Mouse (Mus musculus) thymus, postnatal 10 days (tissue): ENCODE data around the gene Man1c1.

Source experiments
- DNase-seq, 2 experiments: peaks; one replicate each; pipeline ENCODE4 v3.0.0; 2021; ENCODE audit warnings: low spot score in 2 of 2

The Man1c1 gene

DNA sequence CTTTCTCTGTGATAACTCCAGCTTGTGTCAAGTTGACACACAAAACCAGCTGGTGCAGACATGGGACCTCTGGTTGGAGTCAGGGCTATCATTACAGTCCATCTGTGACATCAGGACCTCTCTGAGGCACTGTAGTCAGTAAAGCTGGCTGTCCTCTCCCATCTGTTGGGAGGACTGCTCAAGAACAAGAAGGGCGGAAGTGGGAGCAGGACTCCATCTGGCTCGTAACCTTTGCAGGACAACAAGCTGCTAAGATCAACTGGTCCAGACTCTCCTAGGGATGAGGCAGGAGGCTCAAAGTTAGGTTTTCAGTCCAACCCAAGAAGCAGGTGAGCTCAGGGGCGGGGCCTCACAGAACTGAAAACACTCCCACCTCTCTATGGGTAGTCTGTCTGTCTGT is 29.1 kb downstream of the Man1c1 start:
- no peak for DNase-seq

DNA sequence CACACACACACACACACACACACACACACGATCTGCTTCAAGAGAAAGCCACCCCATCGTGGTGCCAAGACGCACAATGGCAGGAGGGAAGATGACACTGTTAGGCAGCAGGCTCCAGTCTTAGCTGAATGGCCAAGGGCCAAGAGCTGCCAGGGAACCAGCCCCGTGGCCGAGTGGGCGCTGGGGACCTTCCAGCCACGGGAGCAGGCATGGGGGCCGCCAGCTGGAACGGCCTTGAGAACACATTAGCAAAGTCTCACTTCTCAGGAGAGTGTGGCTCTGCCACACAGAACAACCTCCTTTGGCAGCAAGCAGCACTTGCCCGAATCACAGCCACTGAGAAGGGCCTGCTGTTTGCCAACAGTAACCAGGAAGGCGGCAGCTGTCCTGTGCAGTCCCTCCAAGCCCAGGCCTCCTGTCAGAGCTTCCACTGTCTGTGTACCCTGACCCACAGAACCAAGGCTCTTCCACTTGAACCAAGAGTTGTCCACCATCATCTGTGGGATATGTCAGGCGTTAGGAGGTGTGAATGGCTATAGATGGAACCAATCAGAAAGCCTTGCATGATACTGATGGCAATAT is 30.1 kb downstream of the Man1c1 start:
- DNase-seq, result no peak

DNA sequence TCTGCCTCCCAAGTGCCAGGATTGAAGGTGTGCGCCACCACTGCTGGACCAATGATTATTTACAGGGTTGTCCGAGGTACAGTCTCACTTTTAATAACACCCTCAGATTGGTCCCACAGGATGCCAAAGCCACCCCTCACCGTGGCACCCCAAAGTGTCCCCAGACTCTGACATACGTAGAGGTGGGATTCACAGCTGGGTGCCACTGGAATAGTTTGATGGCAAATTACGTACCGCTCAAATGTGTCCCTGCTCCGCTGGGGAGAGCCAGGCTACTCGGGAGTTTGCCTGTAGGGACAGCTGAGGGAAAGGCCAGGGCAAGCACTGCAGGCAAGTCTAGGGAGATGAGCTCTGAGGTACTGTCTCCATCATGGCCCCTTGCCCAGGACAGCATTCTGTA is 30.9 kb downstream of the Man1c1 start:
- no peak for DNase-seq

DNA sequence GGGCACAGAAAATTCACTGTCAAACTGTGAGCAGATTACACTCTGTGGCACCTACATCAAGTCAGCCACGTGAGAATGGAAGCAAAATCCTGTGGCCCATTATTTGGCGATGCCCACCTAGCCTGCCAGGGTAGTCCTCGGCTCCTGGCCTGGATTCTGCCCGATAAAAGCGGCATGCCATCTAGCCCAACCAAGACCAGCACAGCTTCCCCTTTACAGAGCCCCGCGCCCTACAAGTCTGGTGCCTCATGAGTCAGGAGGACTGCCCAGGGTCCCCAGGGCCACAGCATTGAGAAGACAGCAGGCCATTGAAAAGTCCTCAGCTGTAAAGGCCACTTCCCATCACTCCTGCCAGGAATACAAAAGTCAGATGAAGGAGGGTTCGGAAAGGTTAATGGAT is 31.8 kb downstream of the Man1c1 start:
- no peak for DNase-seq

DNA sequence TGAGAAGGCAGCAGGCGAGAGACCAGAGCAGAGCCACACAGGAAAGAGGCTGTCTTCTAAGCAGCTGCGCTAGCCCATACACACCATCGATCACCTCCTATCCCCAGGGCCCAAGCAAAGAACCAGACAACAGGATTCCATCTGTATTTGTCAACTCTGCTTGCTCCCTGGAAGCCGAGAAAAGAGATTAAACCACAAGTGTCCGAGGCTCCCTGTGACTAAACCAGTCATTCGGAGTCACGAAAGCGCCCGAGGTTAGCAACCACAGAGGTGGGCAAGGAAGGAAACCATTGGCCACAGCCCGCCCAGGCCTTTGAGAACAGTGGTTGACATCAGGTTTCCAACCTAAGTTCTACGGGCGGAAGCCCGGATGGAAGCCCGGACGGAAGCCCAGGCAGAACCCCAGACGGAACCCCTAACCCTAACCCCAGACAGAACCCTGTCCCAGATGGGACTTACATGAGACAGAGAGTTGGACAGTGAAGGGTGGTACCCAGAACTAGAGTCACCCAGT is 32.4 kb downstream of the Man1c1 start:
- DNase-seq, result no peak

DNA sequence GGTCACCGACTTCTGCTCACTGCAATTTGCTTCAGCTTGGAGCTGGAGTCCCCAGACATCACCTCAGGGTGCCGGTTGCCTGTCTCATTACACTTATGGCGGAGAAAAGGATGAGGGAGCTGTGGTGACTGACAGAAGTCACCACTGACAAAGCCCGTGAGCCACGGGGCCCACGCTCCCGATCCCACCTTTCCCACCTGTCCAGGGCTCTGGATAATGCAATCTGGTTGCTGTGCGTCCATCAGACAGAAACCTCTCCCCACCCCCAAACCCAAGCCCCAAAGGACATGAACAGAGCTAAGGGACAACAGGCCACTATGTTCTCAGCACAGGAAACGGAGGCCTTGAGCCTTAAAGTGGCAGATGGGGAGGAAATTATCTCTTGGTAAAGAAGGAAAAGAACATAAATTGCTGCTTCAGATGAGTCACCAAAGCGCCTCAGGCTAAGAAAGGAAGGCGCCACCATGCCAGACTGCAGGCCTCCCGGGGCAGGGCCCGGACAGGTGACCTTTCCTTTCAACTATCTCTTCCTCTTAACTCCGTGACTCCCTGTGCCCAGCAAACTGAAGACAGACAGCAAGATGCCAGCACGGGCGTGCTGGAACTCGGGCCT is 34.2 kb downstream of the Man1c1 start:
- no peak for DNase-seq

DNA sequence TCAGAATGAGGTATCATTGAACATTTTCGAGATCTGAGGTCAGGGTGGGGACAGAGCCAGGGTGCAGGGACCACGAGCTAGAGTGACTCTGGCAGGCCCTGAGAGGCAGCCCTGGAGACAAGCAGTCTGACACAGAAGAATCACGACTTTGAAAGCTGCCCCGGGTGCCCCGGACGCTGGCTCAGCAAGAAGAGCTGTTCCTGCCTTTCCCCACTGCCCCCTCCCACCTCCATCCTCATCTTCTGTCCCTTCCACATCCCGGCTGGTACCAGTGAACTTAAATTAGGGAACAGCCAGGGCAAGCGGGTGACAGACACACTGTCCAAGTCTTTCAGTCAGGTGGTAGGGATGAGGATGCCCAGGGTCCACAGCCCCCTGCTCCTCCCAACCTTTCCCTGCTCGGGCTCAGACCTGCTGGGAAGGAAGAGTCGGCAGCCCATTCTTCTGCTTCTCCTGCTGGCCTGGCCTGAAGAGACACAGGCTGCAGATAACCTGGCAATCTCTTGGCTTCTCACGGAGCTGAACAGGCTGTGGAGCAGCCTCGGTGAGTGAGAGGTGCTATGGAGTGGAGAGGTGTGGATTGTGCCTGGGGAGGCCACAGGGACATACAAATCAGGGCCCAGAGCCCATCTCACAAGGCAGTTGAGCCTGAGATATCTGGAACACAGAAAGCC is 35.6 kb downstream of the Man1c1 start:
- no peak for DNase-seq

DNA sequence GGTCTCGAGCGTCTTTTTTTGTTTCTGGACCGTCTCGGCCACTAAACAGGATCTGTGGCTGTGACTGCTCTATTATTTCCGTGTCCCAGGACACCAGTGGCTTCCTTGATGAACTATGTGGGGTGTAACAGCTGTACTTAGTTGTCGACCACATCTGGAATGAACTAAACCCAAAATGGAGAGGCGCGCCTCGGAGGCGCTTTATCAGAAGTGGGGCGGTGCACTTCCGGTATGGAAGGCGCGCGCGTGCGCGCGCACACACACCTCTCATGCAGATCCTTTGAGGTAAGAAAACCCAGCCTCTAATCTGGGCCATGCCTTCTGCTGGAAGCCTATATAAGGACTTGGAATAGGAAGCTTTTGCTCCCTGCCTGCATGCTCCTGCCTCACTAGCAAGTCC is 37.7 kb downstream of the Man1c1 start:
- DNase-seq, result no peak

DNA sequence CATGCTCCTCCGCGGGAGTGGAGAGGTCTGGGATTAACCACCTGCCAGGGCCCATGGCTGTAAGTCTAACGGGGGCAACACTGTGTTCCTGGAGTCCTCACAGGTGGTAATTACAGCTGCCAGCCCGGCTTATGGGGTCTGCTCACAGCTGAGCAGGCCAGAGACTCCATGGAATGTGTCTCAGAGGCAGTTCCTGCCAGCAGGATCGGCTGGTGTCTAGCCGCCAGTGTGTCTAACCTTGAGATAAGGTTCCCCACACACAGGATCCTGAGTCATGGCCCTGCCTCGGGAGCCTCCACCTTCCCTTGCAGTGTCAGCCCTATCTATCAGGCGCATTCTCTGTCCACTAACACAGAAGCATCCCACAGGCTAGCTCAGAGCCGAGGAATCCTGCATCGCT is 41.0 kb downstream of the Man1c1 start:
- DNase-seq, result no peak

DNA sequence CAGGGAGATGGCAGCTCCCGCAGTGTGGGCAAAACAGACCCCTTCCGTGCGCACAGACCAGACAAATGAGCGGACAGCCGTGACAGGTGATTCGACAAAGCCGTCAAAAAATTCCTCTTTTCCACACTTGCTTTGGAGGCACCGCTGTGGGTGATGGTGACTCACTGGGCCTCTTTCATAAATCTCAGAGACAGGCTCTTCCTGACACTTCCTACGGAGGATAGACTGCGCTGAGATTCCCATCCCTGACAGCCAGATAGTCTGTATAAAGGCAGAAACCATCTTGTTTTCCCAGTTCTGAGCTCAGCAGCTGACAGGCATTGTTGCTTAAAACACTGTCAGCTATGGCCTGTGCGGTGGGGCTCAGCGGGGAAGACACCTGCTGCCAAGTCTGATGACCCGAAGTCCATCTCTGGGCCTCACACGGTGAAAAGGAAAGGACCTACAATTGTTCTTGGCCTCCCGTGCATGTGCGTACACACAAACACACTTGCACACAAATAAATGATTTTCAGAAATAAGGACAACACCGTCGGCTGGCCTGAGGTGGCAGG is 43.4 kb downstream of the Man1c1 start:
- DNase-seq, result no peak

DNA sequence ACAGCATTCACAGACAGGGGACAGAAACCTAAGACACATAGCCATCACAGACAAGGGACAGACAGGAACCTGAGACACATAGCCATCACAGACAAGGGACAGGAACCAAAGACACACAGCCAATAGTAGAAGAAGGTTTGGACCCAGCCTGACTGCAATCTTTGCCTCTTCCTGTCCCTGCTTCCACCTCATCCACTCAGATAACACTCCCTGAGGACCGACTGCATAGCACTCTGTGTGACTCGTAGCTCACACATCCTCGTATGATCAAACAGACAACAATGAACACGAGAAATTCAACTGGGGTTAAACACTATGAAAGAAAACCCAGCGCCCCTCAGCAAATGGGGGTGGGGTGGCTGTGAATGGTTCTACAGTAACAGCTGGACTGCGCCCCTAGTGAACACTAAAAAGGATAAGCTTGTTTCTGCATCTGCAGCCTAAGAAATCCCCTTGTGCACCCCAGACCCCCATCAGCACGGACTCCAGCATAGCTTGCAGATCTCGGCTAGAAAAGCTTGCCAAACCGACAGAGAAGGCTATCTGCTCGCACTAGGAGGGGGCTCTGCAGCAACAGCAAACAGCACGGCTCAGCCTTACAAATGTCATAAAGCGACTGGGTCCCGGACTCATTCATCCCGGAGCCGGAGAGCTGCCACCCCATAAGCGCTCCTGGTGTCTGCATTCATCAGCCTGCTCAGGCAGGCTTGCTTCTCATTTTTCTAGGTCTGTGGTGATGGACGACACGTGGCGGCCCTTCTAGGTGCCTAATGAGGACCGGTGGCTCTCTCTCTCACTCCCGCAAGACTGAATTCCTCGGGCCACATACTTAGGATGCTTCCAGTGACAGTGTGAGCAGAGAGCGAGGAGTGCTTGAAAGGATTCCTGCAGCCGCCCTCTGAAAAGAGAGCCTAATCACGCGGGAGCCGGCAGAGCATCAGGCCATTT is 44.5 kb downstream of the Man1c1 start:
- DNase-seq, result no peak

DNA sequence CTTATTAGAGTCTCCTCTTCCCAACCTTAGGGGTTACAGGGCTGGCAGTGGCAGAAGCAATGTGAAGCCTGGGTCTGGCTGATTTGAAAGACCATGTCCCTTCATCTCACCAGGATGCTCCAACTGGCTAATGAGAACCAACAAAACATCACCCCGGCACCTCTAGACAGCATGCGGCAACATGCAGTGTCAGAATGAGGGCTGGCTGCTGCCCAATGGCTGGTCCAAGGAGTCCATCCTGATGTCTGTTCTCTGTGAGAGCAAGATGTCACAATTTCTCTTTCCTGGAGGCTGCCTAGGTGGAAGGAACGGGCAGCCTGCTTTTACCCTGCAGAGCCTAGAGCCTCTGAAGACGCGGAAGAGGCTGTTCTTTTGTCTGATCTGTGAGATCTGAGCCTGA is 46.6 kb downstream of the Man1c1 start:
- no peak for DNase-seq

DNA sequence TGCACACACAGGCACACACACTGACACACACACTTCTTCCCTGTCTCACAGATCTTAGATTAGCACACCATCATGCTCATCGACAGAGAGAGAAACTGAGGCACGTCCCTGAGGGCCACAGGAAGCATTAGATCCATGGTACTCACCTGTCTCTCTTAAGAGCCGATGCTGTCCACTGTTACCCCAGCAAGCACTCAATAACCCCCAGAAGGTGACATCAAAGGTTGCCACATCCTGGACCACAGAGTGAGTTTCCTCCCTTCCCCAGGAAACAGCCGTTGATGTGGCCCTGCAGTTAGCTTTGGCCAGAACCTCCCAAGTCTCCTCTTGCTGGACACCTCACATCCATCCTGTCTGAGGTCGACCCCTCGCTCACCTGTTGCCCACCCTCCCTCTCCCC is 49.7 kb downstream of the Man1c1 start:
- peak in 1 of 2 experiments; percentile 17 for DNase-seq

DNA sequence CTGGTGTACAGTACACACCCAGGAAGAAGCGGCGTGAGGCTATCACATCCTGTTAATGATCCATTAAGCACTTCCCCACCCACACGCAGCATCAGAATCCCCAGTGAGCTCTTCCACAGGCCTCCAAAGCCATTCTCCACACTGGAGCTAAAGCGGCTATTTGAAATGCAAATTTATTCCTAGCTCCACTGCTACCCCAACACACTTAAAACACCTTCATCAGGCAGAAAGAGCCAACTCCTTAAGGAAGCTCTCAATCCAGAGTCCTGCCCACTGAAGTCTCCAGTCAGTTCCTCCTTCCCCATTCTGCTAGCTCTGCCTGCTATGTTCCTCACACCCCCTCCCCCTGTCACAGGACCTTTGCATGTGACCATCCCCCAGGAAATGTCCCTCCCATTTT is 51.4 kb downstream of the Man1c1 start:
- no peak for DNase-seq

DNA sequence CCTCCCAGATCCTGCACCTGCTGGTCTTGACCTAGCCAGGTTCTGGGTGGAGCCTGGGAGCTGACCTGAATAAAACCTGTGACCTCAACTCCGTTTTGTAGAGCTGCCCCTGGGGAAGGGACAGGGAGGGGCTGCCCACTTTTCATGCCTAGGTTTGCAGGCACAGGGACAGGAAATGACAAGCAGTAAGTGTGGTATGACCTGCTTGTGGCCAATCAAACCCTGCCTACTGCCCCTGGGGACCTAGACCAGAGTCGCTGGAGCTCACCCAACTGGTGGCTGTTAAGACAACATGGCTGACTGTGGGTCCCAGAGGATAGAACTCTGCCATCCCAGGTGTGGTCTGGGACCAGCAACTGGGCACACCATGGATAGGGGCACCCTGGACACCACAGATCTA is 51.9 kb downstream of the Man1c1 start:
- no peak for DNase-seq

DNA sequence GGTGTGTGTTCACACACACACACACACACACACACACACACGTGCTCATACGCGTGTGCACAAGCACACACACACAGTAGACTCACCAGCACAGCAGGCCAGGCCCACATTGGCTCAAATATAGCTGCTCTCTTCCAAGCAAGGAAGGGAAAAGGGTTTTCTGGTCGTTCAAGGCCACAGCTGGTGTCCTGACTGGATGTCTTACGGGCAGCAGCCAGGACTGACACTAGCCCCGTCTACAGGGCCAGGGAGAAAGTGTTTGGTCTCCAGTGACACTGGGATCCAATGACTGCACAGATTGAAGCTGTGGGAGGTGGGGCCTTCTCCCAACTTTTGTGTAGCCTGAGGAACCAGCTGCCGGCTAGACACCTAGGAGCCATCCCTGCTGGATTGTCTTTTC is 52.7 kb downstream of the Man1c1 start:
- DNase-seq, result no peak

DNA sequence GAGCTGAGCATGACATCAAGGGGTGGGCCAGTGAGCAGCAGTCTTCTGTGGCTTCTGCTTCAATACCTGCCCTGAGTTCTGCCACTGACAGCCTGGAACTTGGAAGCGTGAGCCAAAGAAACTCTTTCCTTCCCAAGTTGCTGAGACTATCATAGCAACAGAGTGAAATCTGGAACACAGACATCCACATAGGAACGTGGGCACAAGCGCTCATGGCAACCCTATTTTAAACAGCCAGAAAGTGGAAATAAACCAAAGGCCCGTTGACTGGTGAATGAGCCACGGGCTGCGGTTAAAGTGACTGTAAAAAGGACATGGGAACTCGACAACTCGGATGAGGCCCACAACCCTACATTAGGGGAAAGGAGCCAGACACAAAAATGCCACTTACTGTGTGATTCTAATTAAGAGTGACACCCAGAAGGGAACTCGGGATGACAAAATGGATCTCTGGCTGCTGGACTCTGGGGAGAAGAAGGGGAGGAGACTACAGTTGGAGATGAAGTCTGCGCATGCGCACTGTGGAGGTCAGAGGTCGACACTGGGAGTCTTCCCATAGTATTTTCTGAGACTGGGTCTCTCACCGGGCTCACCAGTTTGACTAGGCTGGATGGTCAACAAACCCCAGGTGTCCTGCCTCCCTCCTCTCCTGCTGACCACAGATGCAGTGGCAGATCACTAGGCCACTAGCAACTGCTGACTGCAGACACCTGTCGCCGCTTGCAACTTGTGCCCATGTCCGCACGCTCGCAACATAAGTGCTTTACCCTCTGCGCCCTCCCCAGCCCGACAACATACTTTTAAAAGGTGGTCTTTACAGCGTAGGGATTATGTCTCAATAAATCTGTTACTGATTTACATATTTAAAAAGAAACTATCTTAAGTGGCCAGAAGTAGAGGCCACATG is 58.8 kb downstream of the Man1c1 start:
- no peak for DNase-seq

DNA sequence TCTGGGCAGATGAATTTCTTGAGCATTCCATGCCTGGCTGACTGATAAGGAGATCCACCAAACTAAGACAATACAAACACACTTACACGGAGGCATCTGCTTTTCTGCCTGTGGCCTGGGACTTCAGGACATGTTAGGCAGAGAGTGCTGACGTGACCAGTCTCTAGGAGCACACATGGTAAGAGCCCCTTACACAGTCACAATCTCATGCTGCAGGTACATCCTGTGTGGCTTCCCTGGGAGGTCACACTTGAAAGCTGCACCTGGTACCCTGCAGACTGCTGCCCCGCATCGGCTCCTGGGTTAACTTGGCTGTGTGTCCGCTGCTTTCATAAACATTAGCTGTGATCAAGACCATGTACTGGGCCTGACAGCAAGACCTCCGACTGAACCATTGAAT is 59.7 kb downstream of the Man1c1 start:
- no peak for DNase-seq

DNA sequence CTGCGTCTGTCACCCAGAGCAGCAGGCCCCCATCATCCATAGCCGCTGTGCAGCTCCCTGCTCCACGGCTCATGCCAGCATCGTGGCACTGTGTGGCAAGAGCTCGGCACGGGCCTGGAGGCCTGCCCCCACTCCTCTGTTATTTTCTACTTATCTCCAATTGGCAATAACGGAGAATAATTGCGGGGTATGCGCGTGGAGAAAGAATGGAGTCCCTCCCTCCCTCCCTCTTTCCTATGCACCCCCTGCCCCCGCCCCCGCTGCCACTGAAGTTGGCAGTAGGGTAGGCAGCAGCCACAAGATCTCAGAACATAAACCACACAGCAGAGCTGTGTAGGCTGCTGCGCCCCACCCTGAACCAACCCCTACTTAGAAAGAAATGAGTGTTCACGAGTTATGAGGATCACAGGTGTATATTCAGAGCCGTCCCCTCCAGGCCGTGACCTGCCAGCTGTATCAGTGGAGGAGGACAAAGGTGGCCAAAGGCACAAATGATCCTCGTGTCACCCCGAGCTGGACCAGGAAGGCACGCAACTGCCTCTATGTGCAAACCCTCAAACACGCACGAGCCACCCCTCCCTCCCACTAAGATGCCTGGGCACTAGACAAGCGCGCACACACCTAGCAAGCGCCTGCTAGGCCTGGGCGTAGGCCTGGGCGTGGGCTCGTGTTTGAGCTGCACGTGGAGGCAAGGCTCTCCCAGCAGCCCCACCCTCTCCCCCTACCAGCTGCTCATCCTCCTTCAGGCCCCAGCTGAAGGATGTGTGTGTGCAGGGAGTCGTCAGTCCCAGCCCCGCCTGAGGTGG is 62.2 kb downstream of the Man1c1 start:
- DNase-seq, result peak; percentile 15 to 22

DNA sequence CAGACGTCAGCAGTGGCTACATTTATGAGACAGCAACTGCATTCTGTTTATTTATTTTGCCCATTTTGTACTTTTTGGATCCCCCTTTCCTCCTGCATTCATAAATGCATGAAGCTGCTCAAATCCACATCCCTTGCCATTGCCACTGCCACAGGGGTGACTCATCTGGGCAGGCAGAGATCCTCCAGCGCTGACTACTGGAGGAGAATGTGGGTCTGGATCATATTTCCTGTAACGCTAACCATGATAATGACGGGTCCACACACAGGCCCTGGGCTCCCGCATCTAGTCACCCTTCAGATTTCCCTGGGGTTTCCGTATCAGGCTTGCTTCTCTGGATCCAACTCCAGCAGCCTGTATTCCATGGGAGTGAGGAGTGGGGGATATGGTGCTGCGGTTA is 64.8 kb downstream of the Man1c1 start:
- no peak for DNase-seq
